Comparison of ENCODE assay signal across 14 mouse cellular contexts in genomic region chr9:58063531-58063930, GRCm38 (mm10). TPM values are rescaled to one million over a fixed set of nuclear protein-coding genes. Genes with fewer than 3 reads are reported as not detected.
DNase-seq lines count a peak whose midpoint lies in the region; ATAC-seq and TF ChIP-seq lines count a peak whose summit lies in the region.
"Had no signal": no experiment of that assay in that cellular context is flagged by ENCODE, and none has a peak within 500 bp of the region (broad histone marks: within the 10 kb centered on the region; RNA-seq: fewer than 3 reads in every experiment).

Gene Stra6 (plus strand): TSS chr9:58063788.

- H3K36me3 ChIP-seq in heart, embryonic 10.5 days, result no peaks in the 10 kb centered on the region
- H3K36me3 ChIP-seq in midbrain, embryonic 10.5 days, result no peaks in the 10 kb centered on the region
- no peaks in the 10 kb centered on the region for H3K36me3 ChIP-seq in midbrain, postnatal 0 days (ENCODE audit: insufficient read depth, low read length)
- H3K36me3 ChIP-seq in neural tube, embryonic 13.5 days, result no peaks in the 10 kb centered on the region

- H3K4me1 ChIP-seq in heart, embryonic 10.5 days, result peaks cover 61% of the 10 kb centered on the region
- H3K4me1 ChIP-seq in midbrain, embryonic 10.5 days, result peaks cover 78% of the 10 kb centered on the region
- peaks cover 25% of the 10 kb centered on the region for H3K4me1 ChIP-seq in midbrain, postnatal 0 days (ENCODE audit: insufficient read depth, low read length)
- peaks cover 73% of the 10 kb centered on the region for H3K4me1 ChIP-seq in neural tube, embryonic 13.5 days (replicated peaks)

- no peak for TF ChIP-seq CTCF in midbrain, postnatal 0 days (IDR thresholded peaks at IDR 0.05)

- no peak within 1 kb of the TSS for H3K9ac ChIP-seq in midbrain, postnatal 0 days (replicated peaks; ENCODE audit: low read length, poor library complexity, severe bottlenecking)
- no peak within 1 kb of the TSS for H3K9ac ChIP-seq in neural tube, embryonic 13.5 days
- H3K9ac ChIP-seq: liver, embryonic 14.5 days had no signal

- H3K4me3 ChIP-seq in heart, embryonic 10.5 days, result no peak within 1 kb of the TSS
- no peak within 1 kb of the TSS for H3K4me3 ChIP-seq in midbrain, embryonic 10.5 days
- H3K4me3 ChIP-seq in midbrain, postnatal 0 days (ENCODE audit: low read depth, low read length), result no peak within 1 kb of the TSS
- H3K4me3 ChIP-seq in neural tube, embryonic 13.5 days, result no peak within 1 kb of the TSS
- H3K4me3 ChIP-seq: heart, adult 2 months had no signal

- intact Hi-C loops in heart, postnatal 14 days (cut with DNase I), result no loop called here

- 2% methylated on average over 3 of the region's 3 CpGs for WGBS in heart, embryonic 10.5 days
- WGBS in midbrain, embryonic 10.5 days, result 49% methylated on average over 3 of the region's 3 CpGs
- 37% methylated on average over 3 of the region's 3 CpGs for WGBS in midbrain, postnatal 0 days
- 27% methylated on average over 3 of the region's 3 CpGs for WGBS in neural tube, embryonic 13.5 days

- H3K27ac ChIP-seq in heart, embryonic 10.5 days, result peak within 1 kb of the TSS; percentile 25; the same call in 1 of the 2 replicates
- 0 out of 2 replicates have a peak within 1 kb of the TSS, but pooled peaks have one; percentile 0 for H3K27ac ChIP-seq in midbrain, embryonic 10.5 days (replicated peaks)
- H3K27ac ChIP-seq in midbrain, postnatal 0 days (ENCODE audit: low read depth, low read length), result no peak within 1 kb of the TSS
- peak within 1 kb of the TSS; percentile 20; the same call in 1 of the 2 replicates for H3K27ac ChIP-seq in neural tube, embryonic 13.5 days (replicated peaks)
- H3K27ac ChIP-seq: heart, adult 2 months; liver, embryonic 14.5 days had no signal

- peaks cover 28% of the 10 kb centered on the region for H3K27me3 ChIP-seq in heart, embryonic 10.5 days (ENCODE audit: insufficient read depth, poor library complexity, severe bottlenecking)
- peaks cover 13% of the 10 kb centered on the region for H3K27me3 ChIP-seq in midbrain, embryonic 10.5 days (ENCODE audit: low read depth, poor library complexity, severe bottlenecking)
- H3K27me3 ChIP-seq in midbrain, postnatal 0 days (ENCODE audit: insufficient read depth, low read length), result 0 out of 2 replicates have a peak, but pooled peaks cover 3% of the 10 kb centered on the region
- peaks cover 23% of the 10 kb centered on the region for H3K27me3 ChIP-seq in neural tube, embryonic 13.5 days

- no peak for DNase-seq in heart, embryonic 10.5 days (ENCODE audit: low spot score)
- DNase-seq in heart, postnatal 14 days, result no peak
- no peak for DNase-seq in midbrain, embryonic 10.5 days (ENCODE audit: low spot score)
- no peak for DNase-seq in midbrain, postnatal 0 days (ENCODE audit: low spot score)
- peak; percentile 66 for DNase-seq in layer of hippocampus, adult 9-11 months
- DNase-seq in thymus, postnatal 4 days, result no peak
- no peak for DNase-seq in adrenal gland, adult 18-20 months (ENCODE audit: low spot score in 2 of 2)
- DNase-seq: adrenal gland, postnatal 25 days; cerebellum, adult 9-11 months; heart, adult 2 months had no signal

- H3K9me3 ChIP-seq in heart, embryonic 10.5 days, result no peaks in the 10 kb centered on the region
- no peaks in the 10 kb centered on the region for H3K9me3 ChIP-seq in midbrain, embryonic 10.5 days (replicated peaks)
- H3K9me3 ChIP-seq in midbrain, postnatal 0 days (ENCODE audit: low read length), result no peaks in the 10 kb centered on the region
- no peaks in the 10 kb centered on the region for H3K9me3 ChIP-seq in neural tube, embryonic 13.5 days

- no peak for ATAC-seq in midbrain, postnatal 0 days (ENCODE audit: low FRiP score)
- no peak for ATAC-seq in neural tube, embryonic 13.5 days (ENCODE audit: low read depth)
- ATAC-seq: intestine, postnatal 0 days had no signal

- H3K4me2 ChIP-seq in midbrain, postnatal 0 days (ENCODE audit: low read depth, low read length, poor library complexity, severe bottlenecking), result no peak within 1 kb of the TSS
- no peak within 1 kb of the TSS for H3K4me2 ChIP-seq in neural tube, embryonic 13.5 days

RNA-seq across cellular contexts. Expression of gene Stra6, which starts in this region (rescaled TPM):
- polyA plus RNA-seq in heart, embryonic 10.5 days (2016; fragmentation: Nextera tagmentation; extraction: Ambion mirVana), result 2.7 and 16.3 TPM in 2 replicates
- total RNA-seq in heart, postnatal 14 days (2021), result under 1 TPM; 0.32 to 0.76 TPM
- polyA plus RNA-seq in midbrain, embryonic 10.5 days (2016; fragmentation: Nextera tagmentation; extraction: Ambion mirVana), result 15.2 TPM in 2 replicates
- total RNA-seq in midbrain, postnatal 0 days (2014; rRNA removed), result 19.6 and 20.8 TPM in 2 replicates
- 8.8 and 9.2 TPM in 2 replicates for polyA plus RNA-seq in midbrain, postnatal 0 days (2015; fragmentation: Nextera tagmentation; extraction: Ambion mirVana)
- polyA plus RNA-seq in neural tube, embryonic 13.5 days (2015; fragmentation: Nextera tagmentation; extraction: Ambion mirVana), result 47.5 and 48.5 TPM in 2 replicates
- total RNA-seq in adrenal gland, adult 18-20 months (2021), result 1 to 10 TPM; 1.1 to 1.5 TPM
- total RNA-seq: monocyte, adult 5-6 weeks had no signal
